Mouse (Mus musculus): Measurements from ENCODE around the gene Tssk6. TPM values are rescaled to one million over a fixed set of nuclear protein-coding genes. Genes with fewer than 3 reads are reported as not detected.
A peak's percentile ranks its signal among the peaks of the same experiment; 100 is the strongest.

Tssk6 gene
- polyA plus RNA-seq, 1 experiment from 2014 or later = 5.2 TPM

- no peak overlapping the region for H3K4me3 ChIP-seq (ENCODE audit: low read depth, low read length)
- ATAC-seq (replicated peaks; ENCODE audit: low FRiP score) (peak; percentile 14; the same call in 1 of the 2 replicates), DNase-seq (ENCODE audit: low spot score) (peak; percentile 75)
- H3K36me3 ChIP-seq (ENCODE audit: control insufficient read depth, insufficient read depth, low read length) = no peaks in the 10 kb centered on the region
- no peak overlapping the region for H3K27ac ChIP-seq (ENCODE audit: low read depth, low read length)
- H3K4me2 ChIP-seq (ENCODE audit: low read depth, low read length, severe bottlenecking) = no peak overlapping the region
- H3K27me3 ChIP-seq (ENCODE audit: control insufficient read depth, insufficient read depth, low read length) = peaks cover 49% of the 10 kb centered on the region
- H3K9ac ChIP-seq (ENCODE audit: low read length) = no peak overlapping the region
- 44% methylated on average over 19 of the region's 19 CpGs for WGBS
- H3K9me3 ChIP-seq (ENCODE audit: control insufficient read depth, low read length) = no peaks in the 10 kb centered on the region
- peaks cover 18% of the 10 kb centered on the region; the same call in 1 of the 2 replicates for H3K4me1 ChIP-seq (replicated peaks; ENCODE audit: control insufficient read depth, insufficient read depth, low read length)
Observed at GRCm38 (mm10) chr8:69890813-69891241, 11.2 kb upstream of the Tssk6 start.

DNA sequence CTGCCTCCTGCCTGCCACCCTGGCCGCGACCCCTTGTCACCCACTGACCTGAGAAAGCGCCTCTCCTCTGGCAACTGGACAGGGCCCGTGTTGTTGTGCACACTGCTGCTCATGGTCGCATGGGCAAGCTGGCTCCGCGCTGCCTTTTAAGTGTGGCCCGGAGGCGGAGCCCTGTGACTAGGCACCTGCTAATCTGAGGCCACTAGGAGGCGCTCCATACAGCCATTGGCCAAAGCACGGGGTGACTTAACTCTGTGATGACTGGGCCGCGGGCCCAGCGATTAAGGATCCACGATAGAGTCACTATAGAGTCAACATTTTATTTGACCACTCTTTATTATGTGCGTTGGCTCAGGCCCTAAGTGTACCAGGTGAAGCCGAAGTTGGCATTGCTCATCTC lies 8.1 kb upstream of the Tssk6 start:
- Histone ChIP-seq H3K4me2 (ENCODE audit: low read depth, low read length, severe bottlenecking) (no peak overlapping the region), H3K4me3 (ENCODE audit: low read depth, low read length) (no peak overlapping the region), H3K36me3 (ENCODE audit: control insufficient read depth, insufficient read depth, low read length) (no peaks in the 10 kb centered on the region), H3K27me3 (ENCODE audit: control insufficient read depth, insufficient read depth, low read length) (peaks cover 19% of the 10 kb centered on the region), H3K27ac (ENCODE audit: low read depth, low read length) (no peak overlapping the region), H3K9me3 (ENCODE audit: control insufficient read depth, low read length) (no peaks in the 10 kb centered on the region), H3K4me1 (replicated peaks; ENCODE audit: control insufficient read depth, insufficient read depth, low read length) (0 out of 2 replicates have a peak, but pooled peaks cover 5% of the 10 kb centered on the region), H3K9ac (ENCODE audit: low read length) (no peak overlapping the region)
- ATAC-seq (replicated peaks; ENCODE audit: low FRiP score) (peak; percentile 16), DNase-seq (ENCODE audit: low spot score) (peak; percentile 85)
- 24% methylated on average over 17 of the region's 17 CpGs for WGBS

GRCm38 (mm10) chr8:69894836-69895332 lies 7.1 kb upstream of the Tssk6 start:
- Histone ChIP-seq H3K4me3 (ENCODE audit: low read depth, low read length) (no peak overlapping the region), H3K27ac (ENCODE audit: low read depth, low read length) (no peak overlapping the region), H3K9me3 (ENCODE audit: control insufficient read depth, low read length) (no peaks in the 10 kb centered on the region), H3K9ac (ENCODE audit: low read length) (no peak overlapping the region), H3K27me3 (ENCODE audit: control insufficient read depth, insufficient read depth, low read length) (peaks cover 9% of the 10 kb centered on the region), H3K36me3 (ENCODE audit: control insufficient read depth, insufficient read depth, low read length) (no peaks in the 10 kb centered on the region), H3K4me2 (ENCODE audit: low read depth, low read length, severe bottlenecking) (no peak overlapping the region), H3K4me1 (replicated peaks; ENCODE audit: control insufficient read depth, insufficient read depth, low read length) (no peaks in the 10 kb centered on the region; the same call in 1 of the 2 replicates)
- no peak for DNase-seq (ENCODE audit: low spot score)
- 50% methylated on average over 6 of the region's 6 CpGs for WGBS
- no peak for ATAC-seq (replicated peaks; ENCODE audit: low FRiP score)

DNA sequence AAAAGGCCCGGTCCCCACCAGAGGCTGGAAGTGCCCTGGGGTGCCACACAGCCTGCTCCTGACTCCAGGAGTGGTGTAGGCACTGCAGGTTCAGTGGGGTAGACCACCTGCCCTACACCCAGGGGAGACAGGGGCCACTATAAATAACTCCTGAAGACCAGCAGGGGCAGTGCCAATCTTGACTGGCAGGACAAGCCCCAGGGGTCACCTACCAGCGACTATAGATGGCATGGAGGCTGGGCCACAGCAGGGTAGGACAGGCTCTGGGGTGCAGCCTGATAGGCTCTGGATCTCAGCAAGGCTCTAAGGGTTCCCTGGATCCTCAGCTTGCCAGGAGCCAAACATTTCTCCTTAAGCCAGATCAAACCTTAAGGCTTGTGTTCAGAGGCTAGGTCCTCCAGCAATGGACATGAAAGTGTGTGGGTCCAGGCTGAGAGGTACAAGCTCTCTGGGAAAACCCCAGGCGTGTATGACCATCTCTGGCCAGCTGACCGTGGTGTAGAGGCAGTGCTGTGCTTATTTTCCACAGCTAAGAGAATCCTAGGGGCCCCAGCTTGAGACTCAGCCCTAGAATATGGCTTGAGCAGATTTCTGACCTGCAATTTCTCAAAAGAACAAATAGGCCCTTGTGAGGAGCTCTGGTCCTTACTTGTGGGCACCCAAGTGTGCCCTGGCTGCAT lies 6.1 kb upstream of the Tssk6 start:
- Histone ChIP-seq H3K27ac (ENCODE audit: low read depth, low read length) (no peak overlapping the region), H3K4me1 (replicated peaks; ENCODE audit: control insufficient read depth, insufficient read depth, low read length) (peaks cover 4% of the 10 kb centered on the region; the same call in 1 of the 2 replicates), H3K9ac (ENCODE audit: low read length) (no peak overlapping the region), H3K9me3 (ENCODE audit: control insufficient read depth, low read length) (no peaks in the 10 kb centered on the region), H3K4me3 (ENCODE audit: low read depth, low read length) (no peak overlapping the region), H3K36me3 (ENCODE audit: control insufficient read depth, insufficient read depth, low read length) (no peaks in the 10 kb centered on the region), H3K27me3 (ENCODE audit: control insufficient read depth, insufficient read depth, low read length) (no peaks in the 10 kb centered on the region), H3K4me2 (ENCODE audit: low read depth, low read length, severe bottlenecking) (no peak overlapping the region)
- DNase-seq (ENCODE audit: low spot score) (no peak), ATAC-seq (replicated peaks; ENCODE audit: low FRiP score) (no peak)
- WGBS = 83% methylated on average over 4 of the region's 4 CpGs

DNA sequence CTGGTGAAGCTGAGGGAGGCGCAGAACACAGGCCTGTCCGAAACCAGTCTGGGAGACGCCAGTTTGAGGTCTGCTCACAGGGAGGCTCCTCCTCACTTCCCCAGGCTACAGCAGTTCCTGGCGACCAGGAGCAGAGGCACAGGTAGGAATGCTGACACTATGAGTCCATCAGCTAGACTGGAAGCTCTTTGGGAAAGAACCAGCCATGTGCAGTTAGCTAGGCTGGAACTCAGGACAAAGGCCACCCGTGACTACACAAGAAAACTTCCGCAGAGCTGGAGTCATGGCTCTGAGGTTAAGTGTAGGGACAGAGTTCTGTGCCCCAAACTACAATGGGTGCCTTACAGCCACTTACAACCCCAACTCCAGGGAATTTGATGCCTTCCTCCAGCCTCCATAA lies 4.1 kb upstream of the Tssk6 start:
- Histone ChIP-seq H3K4me1 (replicated peaks; ENCODE audit: control insufficient read depth, insufficient read depth, low read length) (peaks cover 13% of the 10 kb centered on the region; the same call in 1 of the 2 replicates), H3K36me3 (ENCODE audit: control insufficient read depth, insufficient read depth, low read length) (no peaks in the 10 kb centered on the region), H3K4me2 (ENCODE audit: low read depth, low read length, severe bottlenecking) (no peak overlapping the region), H3K9ac (ENCODE audit: low read length) (no peak overlapping the region), H3K27ac (ENCODE audit: low read depth, low read length) (no peak overlapping the region), H3K4me3 (ENCODE audit: low read depth, low read length) (no peak overlapping the region), H3K9me3 (ENCODE audit: control insufficient read depth, low read length) (no peaks in the 10 kb centered on the region), H3K27me3 (ENCODE audit: control insufficient read depth, insufficient read depth, low read length) (no peaks in the 10 kb centered on the region)
- 91% methylated on average over 6 of the region's 6 CpGs for WGBS
- no peak for DNase-seq (ENCODE audit: low spot score)
- no peak for ATAC-seq (replicated peaks; ENCODE audit: low FRiP score)

DNA sequence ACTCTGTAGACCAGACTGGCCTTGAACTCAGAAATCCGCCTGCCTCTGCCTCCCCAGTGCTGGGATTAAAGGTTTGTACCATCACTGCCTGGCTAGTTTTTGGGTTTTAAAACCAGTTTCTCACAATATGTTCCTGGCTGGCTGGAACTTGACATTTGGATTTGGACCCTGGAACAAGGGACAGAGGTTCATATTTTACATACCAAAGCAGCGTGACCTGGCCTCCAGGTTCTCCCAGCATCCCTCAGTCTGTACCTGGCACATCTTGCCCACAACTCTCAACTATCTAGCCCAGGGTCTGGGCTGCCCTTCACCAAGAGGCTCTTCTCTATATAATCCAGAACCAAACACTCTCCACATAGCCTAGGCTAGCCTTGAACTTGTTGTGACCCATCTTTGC lies 2.1 kb upstream of the Tssk6 start:
- peaks cover 13% of the 10 kb centered on the region; the same call in 1 of the 2 replicates for H3K4me1 ChIP-seq (replicated peaks; ENCODE audit: control insufficient read depth, insufficient read depth, low read length)
- H3K36me3 ChIP-seq (ENCODE audit: control insufficient read depth, insufficient read depth, low read length) = no peaks in the 10 kb centered on the region
- no peaks in the 10 kb centered on the region for H3K27me3 ChIP-seq (ENCODE audit: control insufficient read depth, insufficient read depth, low read length)
- ATAC-seq (replicated peaks; ENCODE audit: low FRiP score) (no peak), DNase-seq (ENCODE audit: low spot score) (no peak)
- H3K4me2 ChIP-seq (ENCODE audit: low read depth, low read length, severe bottlenecking) = no peak overlapping the region
- 90% methylated on average over 2 of the region's 2 CpGs for WGBS
- no peak overlapping the region for H3K9ac ChIP-seq (ENCODE audit: low read length)
- H3K27ac ChIP-seq (ENCODE audit: low read depth, low read length) = no peak overlapping the region
- H3K9me3 ChIP-seq (ENCODE audit: control insufficient read depth, low read length) = no peaks in the 10 kb centered on the region
- no peak overlapping the region for H3K4me3 ChIP-seq (ENCODE audit: low read depth, low read length)

GRCm38 (mm10) chr8:69900895-69901451 lies 1.0 kb upstream of the Tssk6 start:
- no peaks in the 10 kb centered on the region for H3K9me3 ChIP-seq (ENCODE audit: control insufficient read depth, low read length)
- H3K4me1 ChIP-seq (replicated peaks; ENCODE audit: control insufficient read depth, insufficient read depth, low read length) = peaks cover 13% of the 10 kb centered on the region; the same call in 1 of the 2 replicates
- no peaks in the 10 kb centered on the region for H3K27me3 ChIP-seq (ENCODE audit: control insufficient read depth, insufficient read depth, low read length)
- WGBS = 21% methylated on average over 12 of the region's 12 CpGs
- DNase-seq (ENCODE audit: low spot score) = no peak
- H3K4me2 ChIP-seq (ENCODE audit: low read depth, low read length, severe bottlenecking) = peak overlapping the region; percentile 93
- peak overlapping the region; percentile 81 for H3K9ac ChIP-seq (ENCODE audit: low read length)
- H3K36me3 ChIP-seq (ENCODE audit: control insufficient read depth, insufficient read depth, low read length) = no peaks in the 10 kb centered on the region
- no peak for ATAC-seq (replicated peaks; ENCODE audit: low FRiP score)
- peak overlapping the region; percentile 57; the same call in 1 of the 2 replicates for H3K27ac ChIP-seq (ENCODE audit: low read depth, low read length)
- H3K4me3 ChIP-seq (ENCODE audit: low read depth, low read length) = peak overlapping the region; percentile 73

- Histone ChIP-seq H3K27me3 (ENCODE audit: control insufficient read depth, insufficient read depth, low read length) (no peaks in the 10 kb centered on the region), H3K36me3 (ENCODE audit: control insufficient read depth, insufficient read depth, low read length) (no peaks in the 10 kb centered on the region), H3K9me3 (ENCODE audit: control insufficient read depth, low read length) (no peaks in the 10 kb centered on the region), H3K9ac (ENCODE audit: low read length) (peak overlapping the region; percentile 85), H3K4me3 (ENCODE audit: low read depth, low read length) (peak overlapping the region; percentile 73), H3K4me2 (ENCODE audit: low read depth, low read length, severe bottlenecking) (peak overlapping the region; percentile 93), H3K27ac (ENCODE audit: low read depth, low read length) (peak overlapping the region; percentile 57), H3K4me1 (replicated peaks; ENCODE audit: control insufficient read depth, insufficient read depth, low read length) (peaks cover 13% of the 10 kb centered on the region; the same call in 1 of the 2 replicates)
- ATAC-seq (replicated peaks; ENCODE audit: low FRiP score) (peak; percentile 60), DNase-seq (ENCODE audit: low spot score) (peak; percentile 99)
- whole genome bisulfite sequencing = 1% methylated on average over 41 of the region's 41 CpGs
Observed at GRCm38 (mm10) chr8:69901484-69902162, 361 bp upstream of the Tssk6 start.

Data from forebrain, embryonic 11.5 days (tissue).